Mouse (Mus musculus) neural tube, embryonic 15.5 days (tissue): ENCODE measurements around the gene Sh3glb2. TPM values are rescaled to one million over a fixed set of nuclear protein-coding genes. Genes with fewer than 3 reads are reported as not detected.

Source experiments
- ATAC-seq: fragments of 200-750 bp; cut with Nextera tagmentation; 2 replicates; pipeline ENCODE4 v1.8.0; 2017; ENCODE audit warnings: mild to moderate bottlenecking, moderate TSS enrichment, moderate library complexity; ENCODE audit not compliant: low FRiP score
- H3K27ac ChIP-seq: fragments of 300-500 bp; sonication (generic); replicated peaks from 2 replicates; pipeline ENCODE4 v1.5.1; 2015; ENCODE audit warnings: mild to moderate bottlenecking, inconsistent platforms
- H3K27me3 ChIP-seq: fragments of 300-500 bp; sonication (generic); replicated peaks from 2 replicates; pipeline ENCODE4 v1.6.1; 2015; ENCODE audit warnings: inconsistent platforms
- H3K36me3 ChIP-seq: fragments of 300-500 bp; sonication (generic); 2 replicates; pipeline ENCODE4 v1.6.1; 2015; ENCODE audit warnings: inconsistent platforms
- H3K4me1 ChIP-seq: fragments of 300-500 bp; sonication (generic); 2 replicates; pipeline ENCODE4 v1.6.1; 2015; ENCODE audit warnings: inconsistent platforms
- H3K4me2 ChIP-seq: fragments of 300-500 bp; sonication (generic); 2 replicates; pipeline ENCODE4 v1.6.1; 2015; ENCODE audit warnings: inconsistent platforms, mild to moderate bottlenecking, moderate library complexity
- H3K4me3 ChIP-seq: fragments of 300-500 bp; sonication (generic); replicated peaks from 2 replicates; pipeline ENCODE4 v1.5.1; 2015; ENCODE audit warnings: mild to moderate bottlenecking, inconsistent platforms
- H3K9ac ChIP-seq: fragments of 300-500 bp; sonication (generic); replicated peaks from 2 replicates; pipeline ENCODE4 v1.6.1; 2015; ENCODE audit warnings: mild to moderate bottlenecking, inconsistent platforms
- H3K9me3 ChIP-seq: fragments of 300-500 bp; sonication (generic); replicated peaks from 2 replicates; pipeline ENCODE4 v1.6.1; 2016; ENCODE audit warnings: inconsistent platforms
- WGBS: fragments of 180-500 bp; shearing (Covaris S2); methylation state at CpG from one replicate; pipeline ENCODE4 v1.1.7; 2015; ENCODE audit warnings: mixed read lengths; 5-methylcytosine and 5-hydroxymethylcytosine counted together
- polyA plus RNA-seq: library from polyadenylated mRNA; unstranded; fragments of >200 nt; fragmentation: Nextera tagmentation; extraction: Ambion mirVana; gene quantifications from 2 replicates; pipeline ENCODE4 v1.2.1, GENCODE M21; 2015

Sh3glb2 gene
- 174 and 200 TPM in 2 replicates for polyA plus RNA-seq

- Histone ChIP-seq H3K4me2 (peak within 1 kb of the TSS; percentile 81), H3K36me3 (peaks cover 7% of the 10 kb centered on the region), H3K9me3 (no peaks in the 10 kb centered on the region), H3K4me1 (peaks cover 48% of the 10 kb centered on the region), H3K9ac (peak within 1 kb of the TSS; percentile 83), H3K27me3 (no peaks in the 10 kb centered on the region), H3K27ac (peak within 1 kb of the TSS; percentile 75), H3K4me3 (peak within 1 kb of the TSS; percentile 76)
- peak; percentile 78 for ATAC-seq
- WGBS: 2% methylated on average over 59 of the region's 73 CpGs
These were observed at the start of gene Sh3glb2 for GRCm38 (mm10) chr2:30358533-30359531. Gene Sh3glb2 (minus strand): TSS chr2:30359337.

GRCm38 (mm10) chr2:30408452-30409100 is 49.4 kb upstream of the Sh3glb2 start:
- Histone ChIP-seq H3K4me3 (no peak overlapping the region), H3K27ac (no peak overlapping the region), H3K9ac (no peak overlapping the region), H3K9me3 (no peaks in the 10 kb centered on the region), H3K27me3 (no peaks in the 10 kb centered on the region), H3K36me3 (peaks cover 83% of the 10 kb centered on the region), H3K4me2 (no peak overlapping the region), H3K4me1 (peaks cover 12% of the 10 kb centered on the region)
- ATAC-seq: no peak
- 92% methylated on average over 8 of the region's 8 CpGs for WGBS

- Histone ChIP-seq H3K9ac (no peak overlapping the region), H3K9me3 (no peaks in the 10 kb centered on the region), H3K4me1 (peaks cover 4% of the 10 kb centered on the region), H3K4me3 (no peak overlapping the region), H3K4me2 (no peak overlapping the region), H3K36me3 (peaks cover 87% of the 10 kb centered on the region), H3K27ac (no peak overlapping the region), H3K27me3 (no peaks in the 10 kb centered on the region)
- ATAC-seq: no peak
- WGBS: 96% methylated on average over 10 of the region's 10 CpGs
These were observed 48.6 kb upstream of the Sh3glb2 start for GRCm38 (mm10) chr2:30407778-30408177.

- Histone ChIP-seq H3K27ac (no peak overlapping the region), H3K27me3 (no peaks in the 10 kb centered on the region), H3K36me3 (peaks cover 87% of the 10 kb centered on the region), H3K4me1 (no peaks in the 10 kb centered on the region), H3K4me2 (no peak overlapping the region), H3K9ac (no peak overlapping the region), H3K9me3 (no peaks in the 10 kb centered on the region), H3K4me3 (no peak overlapping the region)
- no peak for ATAC-seq
- whole genome bisulfite sequencing: 93% methylated on average over 2 of the region's 2 CpGs
These were observed 48.1 kb upstream of the Sh3glb2 start for GRCm38 (mm10) chr2:30407221-30407620.

GRCm38 (mm10) chr2:30403870-30404269 is 44.7 kb upstream of the Sh3glb2 start:
- Histone ChIP-seq H3K4me2 (no peak overlapping the region), H3K27me3 (no peaks in the 10 kb centered on the region), H3K4me1 (peaks cover 14% of the 10 kb centered on the region), H3K36me3 (peaks cover 89% of the 10 kb centered on the region), H3K9ac (no peak overlapping the region), H3K4me3 (no peak overlapping the region), H3K9me3 (no peaks in the 10 kb centered on the region), H3K27ac (no peak overlapping the region)
- ATAC-seq: no peak
- 95% methylated on average over 1 of the region's 1 CpGs for WGBS

- no peak for ATAC-seq
- Histone ChIP-seq H3K36me3 (peaks cover 89% of the 10 kb centered on the region), H3K4me3 (no peak overlapping the region), H3K4me2 (no peak overlapping the region), H3K9ac (no peak overlapping the region), H3K9me3 (no peaks in the 10 kb centered on the region), H3K27me3 (no peaks in the 10 kb centered on the region), H3K27ac (no peak overlapping the region), H3K4me1 (peaks cover 17% of the 10 kb centered on the region)
- WGBS: 72% methylated on average over 2 of the region's 2 CpGs
These were observed 43.7 kb upstream of the Sh3glb2 start for GRCm38 (mm10) chr2:30402843-30403242.

- WGBS: 91% methylated on average over 9 of the region's 9 CpGs
- H3K4me3 ChIP-seq: no peak overlapping the region
These were observed 43.3 kb upstream of the Sh3glb2 start for GRCm38 (mm10) chr2:30402351-30402826.

GRCm38 (mm10) chr2:30401581-30401980 is 42.4 kb upstream of the Sh3glb2 start:
- Histone ChIP-seq H3K27me3 (no peaks in the 10 kb centered on the region), H3K36me3 (peaks cover 90% of the 10 kb centered on the region), H3K4me3 (no peak overlapping the region), H3K9ac (no peak overlapping the region), H3K4me1 (peaks cover 17% of the 10 kb centered on the region), H3K4me2 (no peak overlapping the region), H3K9me3 (no peaks in the 10 kb centered on the region), H3K27ac (no peak overlapping the region)
- no peak for ATAC-seq
- WGBS: 76% methylated on average over 1 of the region's 1 CpGs

More at GRCm38 (mm10) chr2:30402351-30402826, 43.3 kb upstream of the Sh3glb2 start:
- Histone ChIP-seq H3K36me3 (peaks cover 90% of the 10 kb centered on the region), H3K27ac (no peak overlapping the region), H3K4me2 (no peak overlapping the region), H3K9me3 (no peaks in the 10 kb centered on the region), H3K4me1 (peaks cover 17% of the 10 kb centered on the region), H3K9ac (no peak overlapping the region), H3K27me3 (no peaks in the 10 kb centered on the region)
- no peak for ATAC-seq

GRCm38 (mm10) chr2:30399191-30400171 is 40.3 kb upstream of the Sh3glb2 start:
- Histone ChIP-seq H3K27me3 (no peaks in the 10 kb centered on the region), H3K4me1 (peaks cover 20% of the 10 kb centered on the region), H3K4me3 (no peak overlapping the region), H3K9me3 (no peaks in the 10 kb centered on the region), H3K27ac (peak overlapping the region; percentile 68), H3K4me2 (no peak overlapping the region), H3K9ac (peak overlapping the region; percentile 15; the same call in 1 of the 2 replicates), H3K36me3 (peaks cover 81% of the 10 kb centered on the region)
- no peak for ATAC-seq
- 16% methylated on average over 20 of the region's 20 CpGs for WGBS

GRCm38 (mm10) chr2:30397986-30398512 is 38.9 kb upstream of the Sh3glb2 start:
- no peak overlapping the region for H3K27ac ChIP-seq
- no peaks in the 10 kb centered on the region for H3K9me3 ChIP-seq
- H3K9ac ChIP-seq: no peak overlapping the region
- no peak overlapping the region for H3K4me3 ChIP-seq
- peaks cover 34% of the 10 kb centered on the region for H3K4me1 ChIP-seq
- WGBS: 84% methylated on average over 10 of the region's 10 CpGs
- H3K27me3 ChIP-seq: no peaks in the 10 kb centered on the region
- ATAC-seq: no peak
- no peak overlapping the region for H3K4me2 ChIP-seq
- peaks cover 70% of the 10 kb centered on the region for H3K36me3 ChIP-seq
